Mouse (Mus musculus): ENCODE measurements at regions not wholly inside any gene's neighbourhood (a gene's known extent, or its start where the extent isn't known, plus 50 kb on each side); places are given as distances from the start of the nearest gene placed in this dataset.

DNA sequence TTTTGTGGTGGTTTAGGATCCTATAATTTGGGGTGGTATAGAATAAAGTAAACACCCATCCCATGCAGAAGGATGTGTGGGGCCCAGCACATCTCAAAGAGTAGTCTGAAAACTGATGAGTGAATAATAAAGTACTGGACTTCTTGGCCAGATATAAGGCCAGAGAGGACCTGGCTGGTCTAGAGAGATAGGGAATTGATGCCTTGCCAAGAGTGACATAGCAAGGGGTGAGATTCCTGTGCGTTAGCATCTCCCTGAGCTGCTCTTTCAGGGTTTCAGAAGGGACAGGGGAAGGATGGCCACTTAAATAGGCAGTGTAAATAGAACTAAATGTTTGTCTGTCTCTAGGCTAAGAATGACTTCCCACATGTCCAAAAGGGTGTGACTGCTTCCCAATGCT, 137.0 kb upstream of the Tbc1d2b start:
- TF ChIP-seq SMC3 (IDR thresholded peaks at IDR 0.05; ENCODE audit: low read depth, low read length) (no peak), EP300 (IDR thresholded peaks at IDR 0.05; ENCODE audit: low read length) (no peak), ZKSCAN1 (IDR thresholded peaks at IDR 0.05; ENCODE audit: borderline replicate concordance, low read depth, low read length) (no peak), CHD1 (IDR thresholded peaks at IDR 0.05; ENCODE audit: low read depth, low read length) (no peak), MYC (IDR thresholded peaks at IDR 0.05; ENCODE audit: low read depth, low read length) (no peak)
